Mouse (Mus musculus): ENCODE results near the gene Hmox2. TPM values are rescaled to one million over a fixed set of nuclear protein-coding genes. Genes with fewer than 3 reads are reported as not detected.
"Not testable (repeated sequence)": the region's sequence is repeated elsewhere in the genome, so short reads cannot be mapped to it uniquely, and the experiment has no call there.

Gene Hmox2
- total RNA-seq (2021) = 100 to 1,000 TPM in 1 of 2 experiments, 10 to 100 TPM in 1; 57.3 to 106 TPM
- long read RNA-seq, experiment 1, transcript Hmox2-201 (6 exons, 1,730 nt) = major isoform, 90 of 114 reads
- long read RNA-seq, experiment 1, partial matches to known transcripts = 19 of 114 reads
- long read RNA-seq, experiment 1, other reads (novel, unspliced or antisense) = 5 of 114 reads
- long read RNA-seq, experiment 2, transcript Hmox2-201 (6 exons, 1,730 nt) = major isoform, 31 of 35 reads
- long read RNA-seq, experiment 2, partial matches to known transcripts = 3 of 35 reads
- long read RNA-seq, experiment 2, other reads (novel, unspliced or antisense) = 1 of 35 reads

DNA sequence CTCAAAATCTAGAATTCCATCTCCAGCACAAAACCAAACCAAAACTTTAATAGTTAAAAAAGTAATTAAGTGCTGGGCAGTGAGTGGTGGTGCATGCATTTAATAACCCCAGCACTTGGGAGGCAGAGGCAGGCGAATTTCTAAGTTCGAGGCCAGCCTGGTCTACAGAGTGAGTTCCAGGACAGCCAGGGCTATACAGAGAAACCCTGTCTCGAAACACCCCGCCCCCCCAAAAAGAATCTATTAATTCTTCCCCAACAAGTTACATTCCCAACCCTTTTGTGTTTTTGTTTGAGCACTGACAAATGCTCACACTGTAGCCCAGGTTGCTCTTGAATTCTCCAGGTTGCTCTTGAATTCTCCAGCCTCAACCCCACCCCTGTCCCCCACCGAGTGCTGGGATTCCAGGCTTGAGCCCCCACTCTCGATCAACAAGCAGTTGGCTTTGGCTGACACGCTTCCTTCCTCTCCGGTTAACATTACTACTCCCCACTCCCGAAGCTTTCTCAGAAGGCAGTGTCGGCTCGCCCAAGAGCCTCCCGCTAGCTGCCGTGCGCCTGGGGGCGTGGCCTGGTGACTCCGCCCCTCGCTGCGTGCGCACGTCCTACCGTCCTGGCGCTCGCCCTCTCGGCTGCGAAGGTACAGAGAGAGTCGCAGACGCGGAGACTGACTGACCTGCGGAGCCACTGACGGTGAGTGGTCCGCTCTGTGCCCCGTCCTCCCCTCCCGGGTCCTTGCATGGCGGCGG lies at the start of gene Hmox2:
Gene Hmox2 (plus strand): TSS at position 582 of the 748 bp plus-strand sequence.
- DNase-seq = peak; percentile 96 to 98

GRCm38 (mm10) chr16:4676836-4677235 lies 49.3 kb upstream of the Hmox2 start:
- no peak for DNase-seq

GRCm38 (mm10) chr16:4678080-4678479 lies 48.1 kb upstream of the Hmox2 start:
- DNase-seq = no peak

- peak; percentile 93 to 94 for DNase-seq
Observed at GRCm38 (mm10) chr16:4679121-4680018, 46.8 kb upstream of the Hmox2 start, which contains the start of gene Coro7. Gene Coro7, minus strand, starts transcription at chr16:4679777.

GRCm38 (mm10) chr16:4680922-4681455 lies 45.2 kb upstream of the Hmox2 start:
- not testable (repeated sequence) for DNase-seq

DNA sequence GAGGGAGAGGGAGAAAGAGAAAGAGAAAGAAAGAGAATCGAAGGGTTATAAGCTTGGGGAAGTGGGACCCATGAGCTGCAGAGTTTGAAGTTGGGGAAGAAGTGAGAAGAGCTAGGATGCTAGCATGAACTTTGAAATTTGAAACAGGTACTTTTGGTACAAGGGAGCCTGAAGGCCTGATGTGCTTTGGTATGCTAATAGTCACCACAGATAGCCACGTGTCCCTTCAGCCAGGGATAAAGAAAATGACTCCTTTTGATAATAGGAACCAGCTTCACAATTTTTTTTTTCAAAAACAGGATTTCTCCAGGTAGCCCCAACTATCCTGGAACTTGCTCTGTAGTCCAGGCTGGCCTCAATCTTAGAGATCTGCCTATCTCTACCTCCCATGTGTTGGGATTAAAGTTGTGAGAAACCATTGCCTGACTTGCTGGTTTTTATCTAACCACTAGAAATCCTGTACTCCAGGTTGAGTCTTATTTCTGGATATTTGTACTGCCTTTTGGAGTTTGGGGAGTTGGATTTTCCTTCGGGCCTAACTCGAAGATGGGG lies 43.5 kb upstream of the Hmox2 start:
- DNase-seq = no peak

DNA sequence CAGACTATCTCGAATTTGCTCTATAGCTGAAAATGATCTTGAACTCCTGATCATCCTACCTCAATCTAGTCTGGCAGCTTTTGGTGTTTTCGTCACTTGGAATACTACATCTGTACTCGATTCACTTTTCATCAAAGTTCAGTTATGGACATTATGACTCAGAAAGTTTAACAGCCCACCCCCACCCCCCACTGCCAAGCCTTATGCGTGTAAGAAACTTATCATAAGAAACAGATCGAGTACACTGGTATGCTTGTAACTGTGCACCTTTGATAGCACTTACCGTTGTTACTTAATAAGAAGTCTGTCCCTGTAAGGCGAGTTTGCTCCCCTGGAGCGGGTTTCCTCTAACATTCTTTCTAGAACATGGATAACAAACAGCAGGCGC lies 43.0 kb upstream of the Hmox2 start:
- DNase-seq = no peak

GRCm38 (mm10) chr16:4683581-4684456 lies 42.3 kb upstream of the Hmox2 start:
- DNase-seq = peak; percentile 97 to 99

GRCm38 (mm10) chr16:4684457-4684791 lies 41.7 kb upstream of the Hmox2 start:
- DNase-seq = no peak

GRCm38 (mm10) chr16:4689371-4689770 lies 36.8 kb upstream of the Hmox2 start:
- DNase-seq = not testable (repeated sequence)

DNA sequence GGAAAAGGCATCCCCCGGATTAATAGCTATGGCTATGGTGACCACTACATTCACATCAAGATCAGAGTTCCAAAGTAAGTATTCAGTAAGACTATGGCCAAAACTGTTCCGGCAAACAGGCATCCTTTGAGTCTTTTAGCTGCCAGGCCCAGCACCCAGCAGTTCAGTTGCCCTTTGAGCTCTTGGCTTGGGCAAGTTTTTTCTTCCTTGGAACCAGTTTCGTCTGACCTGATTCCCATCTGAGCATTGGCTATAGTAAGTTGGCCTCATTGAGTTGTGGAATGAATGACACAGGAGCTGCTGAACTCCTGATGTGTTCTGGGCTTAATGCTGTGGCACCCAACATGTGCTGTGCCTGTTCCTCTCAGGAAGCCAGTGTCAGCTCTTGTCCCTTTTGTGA lies 24.9 kb upstream of the Hmox2 start:
- DNase-seq = no peak

DNA sequence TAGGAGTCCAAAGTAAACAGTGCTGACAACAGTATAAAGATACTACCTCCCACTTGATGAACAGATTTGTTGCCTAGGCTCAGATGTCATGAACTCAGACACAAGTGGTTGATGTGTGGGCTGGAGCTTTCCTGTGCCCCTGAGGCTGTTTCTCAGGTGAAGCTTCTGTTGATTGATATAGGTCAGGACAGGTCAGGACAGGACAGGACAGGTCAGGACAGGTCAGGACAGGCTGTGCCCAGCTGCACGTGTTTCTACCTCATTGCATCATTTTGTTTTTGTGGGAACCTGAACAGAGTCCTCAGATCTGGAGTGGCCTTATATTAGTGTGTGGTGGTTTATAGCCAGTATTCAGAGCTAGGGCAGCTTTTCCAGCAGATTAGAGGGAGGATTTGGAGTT lies 23.5 kb upstream of the Hmox2 start:
- DNase-seq = no peak

DNA sequence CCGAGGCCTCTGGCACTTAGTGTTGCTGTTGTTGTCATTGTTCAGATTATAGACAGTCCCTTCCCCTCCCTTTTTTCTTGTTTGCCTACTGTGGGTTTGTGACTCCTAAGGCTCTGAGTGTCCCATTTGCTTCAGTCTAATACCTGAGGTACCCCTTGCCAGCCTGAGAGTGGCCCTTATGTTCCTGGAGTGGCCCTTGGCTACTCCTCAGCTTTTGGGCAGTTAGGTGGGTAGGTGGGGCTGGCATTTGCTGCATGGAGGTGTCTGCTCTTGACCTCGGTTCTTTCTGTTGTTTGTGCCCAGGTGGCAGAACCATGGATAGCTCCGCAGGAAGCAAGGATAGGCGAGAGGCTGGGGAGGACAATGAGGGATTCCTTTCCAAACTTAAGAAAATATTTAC lies 20.6 kb upstream of the Hmox2 start:
- DNase-seq = no peak

GRCm38 (mm10) chr16:4711173-4711572 lies 15.0 kb upstream of the Hmox2 start:
- DNase-seq = no peak

- no peak for DNase-seq
Observed at GRCm38 (mm10) chr16:4713861-4714710, 12.1 kb upstream of the Hmox2 start.

GRCm38 (mm10) chr16:4717866-4718265 lies 8.3 kb upstream of the Hmox2 start:
- no peak for DNase-seq

DNA sequence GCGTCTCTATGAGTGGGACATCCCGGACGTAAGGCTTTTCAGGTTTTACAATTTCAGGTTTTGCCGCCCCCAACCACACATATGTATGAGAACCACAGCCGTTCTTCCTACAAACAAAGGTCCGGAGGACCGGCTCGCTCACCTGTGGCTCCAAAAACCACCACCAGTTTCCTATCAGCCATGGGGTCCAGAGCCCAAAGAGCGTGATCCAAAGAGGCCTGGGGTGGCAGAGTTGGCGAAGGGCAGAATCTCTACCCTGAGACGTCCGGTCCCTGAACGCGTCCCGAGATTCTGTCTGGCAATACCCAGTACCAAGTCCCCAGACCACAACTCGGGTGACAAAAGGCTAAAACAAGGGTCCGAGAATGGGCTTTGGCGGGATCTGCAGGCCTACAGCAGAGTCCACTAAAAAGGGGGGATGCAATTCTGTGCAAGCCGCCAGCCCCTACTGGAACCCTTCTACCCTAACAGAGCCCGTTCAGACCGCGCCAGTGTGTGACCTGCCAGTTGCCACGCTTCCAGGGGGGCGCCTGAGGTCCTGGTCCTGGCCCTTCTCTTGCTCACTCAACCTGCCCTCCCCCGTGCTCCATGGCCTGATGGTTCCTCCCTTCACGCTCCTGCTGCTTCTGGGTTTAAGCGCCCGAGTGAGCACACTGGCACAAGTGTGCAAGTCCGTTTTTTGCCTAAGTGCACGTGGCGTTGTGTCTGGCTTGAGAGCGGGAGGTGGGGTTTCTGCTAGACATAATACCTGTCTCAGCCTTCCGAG lies 7.2 kb upstream of the Hmox2 start, which contains the start of gene Nmral1:
Gene Nmral1 (minus strand): TSS at position 604 of the 766 bp plus-strand sequence.
- peak; percentile 58 to 73 for DNase-seq

- DNase-seq = no peak
Observed at GRCm38 (mm10) chr16:4722128-4722914, 3.8 kb upstream of the Hmox2 start.

Measured in adrenal gland, postnatal 36 days (tissue).